Mouse (Mus musculus) MEL (cell line): ENCODE measurements around the gene Cyp2u1. TPM values are rescaled to one million over a fixed set of nuclear protein-coding genes. Genes with fewer than 3 reads are reported as not detected.

Experiments used
- DNase-seq: peaks from one replicate; pipeline ENCODE4 v3.0.0; 2011; ENCODE audit warnings: low read depth, low spot score
- H3K27ac ChIP-seq: 2 replicates; pipeline ENCODE4 v1.5.1; 2012; ENCODE audit warnings: low read depth, mild to moderate bottlenecking, control low read depth, low read length, moderate library complexity; ENCODE audit not compliant: control insufficient read depth
- H3K27me3 ChIP-seq, 2 experiments: fragments of 150-350 bp in 1 of 2; sonication (generic) in 1 of 2; 2 replicates each; pipeline ENCODE4 v1.6.1; 2012; ENCODE audit warnings: low read length in 2 of 2, mild to moderate bottlenecking in 2 of 2, improper control_type of control experiment in 1 of 2, moderate library complexity in 1 of 2; ENCODE audit not compliant: insufficient read depth in 2 of 2, control insufficient read depth in 1 of 2
- H3K36me3 ChIP-seq, 2 experiments: 2 replicates each; pipeline ENCODE4 v1.6.1; 2012 to 2014; ENCODE audit warnings: low read length in 2 of 2, improper control_type of control experiment in 1 of 2, inconsistent platforms in 1 of 2, mild to moderate bottlenecking in 1 of 2; ENCODE audit not compliant: insufficient read depth in 2 of 2, control insufficient read depth in 1 of 2
- H3K4me1 ChIP-seq, 2 experiments: fragments of 150-350 bp in 1 of 2; sonication (generic) in 1 of 2; 2 replicates each; pipeline ENCODE4 v1.6.1; 2012; ENCODE audit warnings: low read length in 2 of 2, improper control_type of control experiment in 1 of 2, mild to moderate bottlenecking in 1 of 2; ENCODE audit not compliant: insufficient read depth in 2 of 2, control insufficient read depth in 1 of 2
- H3K4me3 ChIP-seq, 2 experiments: fragments of 150-350 bp in 1 of 2; sonication (generic) in 1 of 2; 2 replicates each; pipeline ENCODE4 v1.5.1; 2012; ENCODE audit warnings: low read depth in 2 of 2, low read length in 2 of 2, mild to moderate bottlenecking in 2 of 2, moderate library complexity in 2 of 2, control low read depth in 1 of 2, improper control_type of control experiment in 1 of 2; ENCODE audit not compliant: control insufficient read depth in 1 of 2, insufficient read depth in 1 of 2
- H3K79me2 ChIP-seq: 2 replicates; pipeline ENCODE4 v1.6.1; 2012; ENCODE audit warnings: mild to moderate bottlenecking, low read length, moderate library complexity; ENCODE audit not compliant: control insufficient read depth, poor library complexity, insufficient read depth
- H3K9ac ChIP-seq: 2 replicates; pipeline ENCODE4 v1.6.1; 2012; ENCODE audit warnings: low read depth, mild to moderate bottlenecking, control low read depth, low read length, moderate library complexity; ENCODE audit not compliant: control insufficient read depth, poor library complexity, severe bottlenecking
- H3K9me3 ChIP-seq: fragments of 150-350 bp; sonication (generic); replicated peaks from 2 replicates; pipeline ENCODE4 v1.6.1; 2012; ENCODE audit warnings: mild to moderate bottlenecking, low read length, improper control_type of control experiment, moderate library complexity; ENCODE audit not compliant: insufficient read depth
- BHLHE40 ChIP-seq: IDR thresholded peaks from 2 replicates; pipeline ENCODE4 v1.6.1; 2012; ENCODE audit warnings: low read depth, mild to moderate bottlenecking, inconsistent platforms, low read length, improper control_type of control experiment, borderline replicate concordance
- CHD2 ChIP-seq: IDR thresholded peaks from 2 replicates; pipeline ENCODE4 v1.6.1; 2011; ENCODE audit warnings: low read length, improper control_type of control experiment
- CTCF ChIP-seq, 3 experiments: IDR thresholded peaks in 2 of 3; conservative IDR thresholded peaks in 1 of 3; 2 replicates each; pipeline ENCODE4 v1.5.1; 2011 to 2012; ENCODE audit warnings: low read length in 3 of 3, low read depth in 2 of 3, mild to moderate bottlenecking in 2 of 3, improper control_type of control experiment in 1 of 3, inconsistent platforms in 1 of 3, mixed read lengths in 1 of 3, moderate library complexity in 1 of 3; ENCODE audit not compliant: control insufficient read depth in 1 of 3, insufficient read depth in 1 of 3, poor library complexity in 1 of 3, severe bottlenecking in 1 of 3
- E2F4 ChIP-seq: IDR thresholded peaks from 2 replicates; pipeline ENCODE4 v1.6.1; 2011; ENCODE audit warnings: low read depth, low read length, improper control_type of control experiment, borderline replicate concordance
- ELF1 ChIP-seq: IDR thresholded peaks from 2 replicates; pipeline ENCODE4 v1.6.1; 2014; ENCODE audit warnings: low read depth, mild to moderate bottlenecking, inconsistent platforms, low read length, improper control_type of control experiment, moderate library complexity
- EP300 ChIP-seq, 2 experiments: IDR thresholded peaks; 2 replicates each; pipeline ENCODE4 v1.6.1; 2011; ENCODE audit warnings: improper control_type of control experiment in 2 of 2, low read length in 2 of 2, low read depth in 1 of 2, mild to moderate bottlenecking in 1 of 2
- ETS1 ChIP-seq: IDR thresholded peaks from 2 replicates; pipeline ENCODE4 v1.6.1; 2012; ENCODE audit warnings: low read depth, mild to moderate bottlenecking, inconsistent platforms, low read length, improper control_type of control experiment, moderate library complexity
- GATA1 ChIP-seq: IDR thresholded peaks from 2 replicates; pipeline ENCODE4 v1.6.1; 2011; ENCODE audit warnings: low read depth, low read length, improper control_type of control experiment
- JUND ChIP-seq: IDR thresholded peaks from 2 replicates; pipeline ENCODE4 v1.6.1; 2011; ENCODE audit warnings: low read depth, mild to moderate bottlenecking, improper control_type of control experiment, low read length
- MAFK ChIP-seq: IDR thresholded peaks from 2 replicates; pipeline ENCODE4 v1.6.1; 2011; ENCODE audit warnings: low read depth, mild to moderate bottlenecking, low read length, improper control_type of control experiment, borderline replicate concordance
- MAZ ChIP-seq: IDR thresholded peaks from 2 replicates; pipeline ENCODE4 v1.6.1; 2012; ENCODE audit warnings: low read depth, mild to moderate bottlenecking, inconsistent platforms, low read length, improper control_type of control experiment
- MXI1 ChIP-seq: IDR thresholded peaks from 2 replicates; pipeline ENCODE4 v1.6.1; 2011; ENCODE audit warnings: mild to moderate bottlenecking, low read depth, low read length, improper control_type of control experiment
- MYB ChIP-seq: IDR thresholded peaks from 2 replicates; pipeline ENCODE4 v1.6.1; 2011; ENCODE audit warnings: mild to moderate bottlenecking, low read depth, low read length, improper control_type of control experiment
- NRF1 ChIP-seq: IDR thresholded peaks from 2 replicates; pipeline ENCODE4 v1.6.1; 2014; ENCODE audit warnings: low read depth, mild to moderate bottlenecking, inconsistent platforms, low read length, improper control_type of control experiment, moderate library complexity; ENCODE audit not compliant: poor library complexity, insufficient read depth, severe bottlenecking
- POLR2A ChIP-seq, 2 experiments: IDR thresholded peaks; 2 replicates each; pipeline ENCODE4 v1.6.1; 2011 to 2012; ENCODE audit warnings: low read length in 2 of 2, mild to moderate bottlenecking in 2 of 2, control low read depth in 1 of 2, improper control_type of control experiment in 1 of 2, low read depth in 1 of 2, moderate library complexity in 1 of 2; ENCODE audit not compliant: control insufficient read depth in 1 of 2, insufficient read depth in 1 of 2, poor library complexity in 1 of 2
- POLR2AphosphoS2 ChIP-seq: IDR thresholded peaks from 2 replicates; pipeline ENCODE4 v1.6.1; 2011; ENCODE audit warnings: low read length, improper control_type of control experiment
- POLR2AphosphoS5 ChIP-seq: IDR thresholded peaks from 2 replicates; pipeline ENCODE4 v1.6.1; 2012; ENCODE audit warnings: low read depth, borderline replicate concordance, mild to moderate bottlenecking, inconsistent platforms, low read length, moderate library complexity, mixed read lengths
- RCOR1 ChIP-seq: IDR thresholded peaks from 2 replicates; pipeline ENCODE4 v1.6.1; 2012; ENCODE audit warnings: low read depth, mild to moderate bottlenecking, inconsistent platforms, low read length, improper control_type of control experiment
- SIN3A ChIP-seq: IDR thresholded peaks from 2 replicates; pipeline ENCODE4 v1.6.1; 2012; ENCODE audit warnings: low read length, improper control_type of control experiment, inconsistent platforms
- SMC3 ChIP-seq: IDR thresholded peaks from 2 replicates; pipeline ENCODE4 v1.6.1; 2011; ENCODE audit warnings: low read depth, low read length, improper control_type of control experiment
- TBP ChIP-seq: IDR thresholded peaks from 2 replicates; pipeline ENCODE4 v1.8.0; 2011; ENCODE audit warnings: low read depth, low read length, improper control_type of control experiment
- TCF12 ChIP-seq: IDR thresholded peaks from 2 replicates; pipeline ENCODE4 v1.6.1; 2014; ENCODE audit warnings: low read depth, mild to moderate bottlenecking, inconsistent platforms, low read length, improper control_type of control experiment, moderate library complexity
- UBTF ChIP-seq: IDR thresholded peaks from 2 replicates; pipeline ENCODE4 v1.6.1; 2012; ENCODE audit warnings: low read depth, mild to moderate bottlenecking, inconsistent platforms, low read length, improper control_type of control experiment, moderate library complexity, borderline replicate concordance; ENCODE audit not compliant: insufficient read depth
- USF1 ChIP-seq: IDR thresholded peaks from 2 replicates; pipeline ENCODE4 v1.6.1; 2014; ENCODE audit warnings: low read depth, mild to moderate bottlenecking, inconsistent platforms, low read length, improper control_type of control experiment, moderate library complexity
- USF2 ChIP-seq, 2 experiments: IDR thresholded peaks; 2 replicates each; pipeline ENCODE4 v1.6.1; 2011 to 2012; ENCODE audit warnings: improper control_type of control experiment in 2 of 2, low read length in 2 of 2, borderline replicate concordance in 1 of 2, inconsistent platforms in 1 of 2, low read depth in 1 of 2, mild to moderate bottlenecking in 1 of 2; ENCODE audit not compliant: insufficient read depth in 1 of 2
- ZC3H11A ChIP-seq: IDR thresholded peaks from 2 replicates; pipeline ENCODE4 v1.6.1; 2012; ENCODE audit warnings: low read depth, mild to moderate bottlenecking, inconsistent platforms, low read length, improper control_type of control experiment
- ZNF384 ChIP-seq: IDR thresholded peaks from 2 replicates; pipeline ENCODE4 v1.6.1; 2012; ENCODE audit warnings: low read depth, mild to moderate bottlenecking, inconsistent platforms, low read length, improper control_type of control experiment
- polyA plus RNA-seq, 2 experiments: library from polyadenylated mRNA; stranded (reverse) in 1 of 2; unstranded in 1 of 2; fragments of >175 nt in 1 of 2; fragments of >200 nt in 1 of 2; gene quantifications; 2 replicates each; pipeline versions ENCODE4 v1.2.1 to v1.2.4; 2012; ENCODE audit warnings: low replicate concordance in 2 of 2, low read depth in 1 of 2; ENCODE audit not compliant: insufficient read length in 2 of 2, insufficient read depth in 1 of 2, missing spikeins in 1 of 2
- total RNA-seq: library from RNA; depleted of rRNA; stranded (reverse); fragments of 300-350 nt; gene quantifications from 2 replicates; pipeline ENCODE4 v1.2.3, GENCODE M21; 2012

Gene Cyp2u1
- total and polyA plus RNA-seq, 3 experiments: 3.6 to 4.5 TPM; not detected in 1

GRCm38 (mm10) chr3:131258921-131259320, 44.1 kb downstream of the Cyp2u1 start:
- no peaks in the 10 kb centered on the region for H3K9me3 ChIP-seq
- H3K36me3 ChIP-seq: no peaks in the 10 kb centered on the region; a peak in 1 of 4 replicates
- H3K4me1 ChIP-seq: no peaks in the 10 kb centered on the region
- H3K27ac ChIP-seq: no peak overlapping the region
- no peaks in the 10 kb centered on the region for H3K79me2 ChIP-seq
- H3K9ac ChIP-seq: no peak overlapping the region
- no peaks in the 10 kb centered on the region for H3K27me3 ChIP-seq
- TF ChIP-seq SIN3A: no peak
- TF ChIP-seq GATA1: no peak
- TF ChIP-seq POLR2AphosphoS5: no peak
- no peak for TF ChIP-seq POLR2A (IDR thresholded peaks at IDR 0.05; ENCODE audit: control insufficient read depth in 1 of 2, insufficient read depth in 1 of 2, low read depth in 1 of 2, low read length in 2 of 2, poor library complexity in 1 of 2)
- no peak for TF ChIP-seq ZNF384
- TF ChIP-seq NRF1: no peak
- TF ChIP-seq JUND: no peak
- TF ChIP-seq SMC3: no peak
- no peak for TF ChIP-seq TCF12
- TF ChIP-seq CHD2: no peak
- TF ChIP-seq ELF1: no peak
- TF ChIP-seq UBTF: no peak
- no peak for TF ChIP-seq ZC3H11A
- TF ChIP-seq USF1: no peak
- TF ChIP-seq, all 39 proteins: peak for 0
- no peak for DNase-seq
- no peak overlapping the region for H3K4me3 ChIP-seq

- no peaks in the 10 kb centered on the region for H3K9me3 ChIP-seq
- no peaks in the 10 kb centered on the region for H3K79me2 ChIP-seq
- TF ChIP-seq MYB (no peak), CTCF (IDR thresholded peaks at IDR 0.05 in 2 of 3, conservative IDR thresholded peaks at IDR 0.05 in 1 of 3; ENCODE audit: control insufficient read depth in 1 of 3, insufficient read depth in 1 of 3, low read depth in 2 of 3, low read length in 3 of 3, poor library complexity in 1 of 3, severe bottlenecking in 1 of 3) (no peak), ELF1 (no peak), POLR2AphosphoS2 (no peak), UBTF (no peak), MAFK (no peak), TBP (no peak), MXI1 (no peak), ETS1 (no peak), E2F4 (no peak), EP300 (IDR thresholded peaks at IDR 0.05; ENCODE audit: low read depth in 1 of 2, low read length in 2 of 2) (0 out of 4 replicates have a peak, but pooled peaks of 1 of the 2 experiments have one; percentile 10), GATA1 (0 out of 2 replicates have a peak, but pooled peaks have one; percentile 13), POLR2AphosphoS5 (no peak), RCOR1 (no peak), BHLHE40 (no peak), POLR2A (IDR thresholded peaks at IDR 0.05; ENCODE audit: control insufficient read depth in 1 of 2, insufficient read depth in 1 of 2, low read depth in 1 of 2, low read length in 2 of 2, poor library complexity in 1 of 2) (no peak), USF2 (IDR thresholded peaks at IDR 0.05; ENCODE audit: borderline replicate concordance in 1 of 2, insufficient read depth in 1 of 2, low read depth in 1 of 2, low read length in 2 of 2) (no peak), ZNF384 (no peak), TCF12 (0 out of 2 replicates have a peak, but pooled peaks have one; percentile 11), MAZ (no peak)
- no peak overlapping the region for H3K4me3 ChIP-seq
- no peak overlapping the region for H3K27ac ChIP-seq
- H3K4me1 ChIP-seq: no peaks in the 10 kb centered on the region
- DNase-seq: no peak
- no peaks in the 10 kb centered on the region; a peak in 1 of 4 replicates for H3K36me3 ChIP-seq
- H3K9ac ChIP-seq: no peak overlapping the region
- H3K27me3 ChIP-seq: no peaks in the 10 kb centered on the region
These were observed 47.5 kb downstream of the Cyp2u1 start for GRCm38 (mm10) chr3:131255399-131255981.
